8 mouse cellular contexts compared by ENCODE assay signal in the genomic region with DNA sequence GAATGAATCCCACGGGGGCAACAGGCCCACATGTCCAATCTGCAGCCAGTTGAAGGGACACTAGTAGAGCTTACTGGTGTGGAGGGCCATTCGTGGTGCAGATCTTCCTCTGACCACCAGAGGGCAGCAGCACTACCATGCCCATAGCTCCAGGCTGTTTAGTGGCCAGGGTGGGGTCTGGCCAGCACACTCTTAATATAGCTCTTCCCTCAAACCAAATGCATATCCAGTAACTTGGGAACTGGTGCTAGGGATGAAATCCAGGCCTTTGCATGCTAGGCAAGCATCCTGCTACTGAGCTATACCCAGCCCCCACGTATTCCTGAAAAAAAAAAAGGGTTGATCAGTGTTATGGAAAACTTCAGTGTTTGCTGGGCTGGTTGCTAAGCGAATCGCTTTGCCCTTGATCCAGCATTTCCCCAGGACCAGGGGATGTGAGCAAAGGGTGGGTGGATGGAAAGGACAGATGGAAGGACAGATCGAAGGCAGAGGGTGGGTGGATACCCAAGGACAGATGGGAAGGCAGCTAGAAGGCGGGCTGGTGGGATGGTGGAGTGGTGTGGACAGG. TPM values are rescaled to one million over a fixed set of nuclear protein-coding genes. Genes with fewer than 3 reads are reported as not detected.
DNase-seq lines count a peak whose midpoint lies in the region; ATAC-seq and TF ChIP-seq lines count a peak whose summit lies in the region.

No protein-coding gene starts in this region.

- intact Hi-C loops in left cerebral cortex, postnatal 4 days (cut with DNase I), result no loop called here

- H3K36me3 ChIP-seq in testis, adult 2 months (ENCODE audit: control insufficient read depth, insufficient read depth, low read length), result no peaks in the 10 kb centered on the region

- peaks cover 5% of the 10 kb centered on the region for H3K4me1 ChIP-seq in testis, adult 2 months (ENCODE audit: control insufficient read depth, insufficient read depth, low read length)

- peak; percentile 99 for TF ChIP-seq CTCF in testis, adult 2 months (IDR thresholded peaks at IDR 0.05; ENCODE audit: control insufficient read depth, insufficient read depth, insufficient replicate concordance, low read depth, low read length)

- DNase-seq in 416B (ENCODE audit: low read depth), result peak; percentile 61
- peak; percentile 39 for DNase-seq in WW6 (ENCODE audit: low read depth, low spot score)
- DNase-seq in kidney, adult 11 months, result peak; percentile 37
- peak; percentile 69 for DNase-seq in left cerebral cortex, postnatal 4 days

- no peak overlapping the region for H3K4me3 ChIP-seq in testis, adult 2 months (ENCODE audit: control insufficient read depth, low read depth, low read length)

- ATAC-seq in common myeloid progenitor, adult 5-6 weeks (replicated peaks; ENCODE audit: low read depth, poor library complexity, severe bottlenecking), result peak; percentile 80
- ATAC-seq in granulocyte monocyte progenitor cell, adult 5-6 weeks (replicated peaks; ENCODE audit: poor library complexity, severe bottlenecking), result peak; percentile 74
- peak; percentile 69; the same call in 1 of the 2 replicates for ATAC-seq in monocyte, adult 5-6 weeks (replicated peaks; ENCODE audit: insufficient number of reproducible peaks, low FRiP score, low TSS enrichment, poor library complexity, severe bottlenecking)

- peak overlapping the region; percentile 19; the same call in 1 of the 2 replicates for H3K27ac ChIP-seq in testis, adult 2 months (ENCODE audit: control insufficient read depth, insufficient read depth, low read depth, low read length)

- no peaks in the 10 kb centered on the region for H3K27me3 ChIP-seq in testis, adult 2 months (ENCODE audit: control insufficient read depth, insufficient read depth, low read length)

- TF ChIP-seq POLR2A in testis, adult 2 months (IDR thresholded peaks at IDR 0.05; ENCODE audit: control insufficient read depth, low read depth, low read length), result no peak

RNA-seq across cellular contexts. Expression of a gene that starts 37.9 kb away (rescaled TPM):
- total RNA-seq in common myeloid progenitor, adult 5-6 weeks (2017), result not detected in 2 replicates
- total RNA-seq in granulocyte monocyte progenitor cell, adult 5-6 weeks (2014; fragmentation: Nextera tagmentation), result 1.6 TPM in 1 of 2 replicates, not detected in the other
- total RNA-seq in granulocyte monocyte progenitor cell, adult 5-6 weeks (2017), result 0.22 TPM in 1 of 2 replicates, not detected in the other
- total RNA-seq in left cerebral cortex, postnatal 4 days (2021), result 10 to 100 TPM; 48.5 to 53.3 TPM
- 1.4 to 5.4 TPM in 2 of 3 replicates, not detected in the other for total RNA-seq in monocyte, adult 5-6 weeks (2017)
- 1.2 and 1.7 TPM in 2 replicates for polyA plus RNA-seq in testis, adult 2 months (2012; rRNA removed)

RNA-seq across cellular contexts. Expression of a gene that starts 55.8 kb away (rescaled TPM):
- total RNA-seq in common myeloid progenitor, adult 5-6 weeks (2017), result 3.9 and 8.5 TPM in 2 replicates
- total RNA-seq in granulocyte monocyte progenitor cell, adult 5-6 weeks (2014; fragmentation: Nextera tagmentation), result 3.9 and 26.5 TPM in 2 replicates
- total RNA-seq in granulocyte monocyte progenitor cell, adult 5-6 weeks (2017), result 3.9 and 5.1 TPM in 2 replicates
- total RNA-seq in left cerebral cortex, postnatal 4 days (2021), result 1 to 10 TPM; 2.2 to 2.3 TPM
- total RNA-seq in monocyte, adult 5-6 weeks (2017), result 8.3 to 17.8 TPM (median 12.1 TPM) in 3 replicates
- 0.59 and 0.72 TPM in 2 replicates for polyA plus RNA-seq in testis, adult 2 months (2012; rRNA removed)
